Mouse (Mus musculus): ENCODE data around the gene Creld2. TPM values are rescaled to one million over a fixed set of nuclear protein-coding genes. Genes with fewer than 3 reads are reported as not detected.
"Not testable (repeated sequence)": the region's sequence is repeated elsewhere in the genome, so short reads cannot be mapped to it uniquely, and the experiment has no call there.

Creld2 gene
- polyA plus RNA-seq, 1 experiment, result 24.4 TPM

DNA sequence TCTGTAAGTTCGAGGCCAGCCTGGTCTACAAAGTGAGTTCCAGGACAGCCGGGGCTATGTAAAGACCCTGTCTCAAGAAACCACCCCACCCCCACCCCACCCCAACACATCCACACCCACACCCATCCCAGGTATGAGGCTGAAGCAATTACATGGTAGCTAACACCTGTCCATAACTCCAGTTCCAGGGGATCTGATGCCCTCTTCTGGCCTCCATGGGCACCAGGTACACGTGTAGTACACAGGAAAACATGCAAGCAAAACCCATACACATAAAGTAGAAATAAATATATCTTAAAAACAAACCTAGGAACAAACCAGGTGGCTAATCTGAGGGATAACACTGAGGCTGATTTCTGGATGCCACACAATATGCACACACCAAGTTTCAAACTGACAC lies 6.2 kb upstream of the Creld2 start:
- no peak overlapping the region for H3K27ac ChIP-seq (ENCODE audit: insufficient read depth, low read depth, low read length)
- no peak overlapping the region for H3K4me3 ChIP-seq (ENCODE audit: insufficient read depth, low read length)
- TF ChIP-seq POLR2A (IDR thresholded peaks at IDR 0.05; ENCODE audit: borderline replicate concordance, low read depth, low read length) (no peak), CTCF (IDR thresholded peaks at IDR 0.05; ENCODE audit: low read depth, low read length) (no peak)
- H3K4me1 ChIP-seq (ENCODE audit: control insufficient read depth, insufficient read depth, low read length), result peaks cover 15% of the 10 kb centered on the region

DNA sequence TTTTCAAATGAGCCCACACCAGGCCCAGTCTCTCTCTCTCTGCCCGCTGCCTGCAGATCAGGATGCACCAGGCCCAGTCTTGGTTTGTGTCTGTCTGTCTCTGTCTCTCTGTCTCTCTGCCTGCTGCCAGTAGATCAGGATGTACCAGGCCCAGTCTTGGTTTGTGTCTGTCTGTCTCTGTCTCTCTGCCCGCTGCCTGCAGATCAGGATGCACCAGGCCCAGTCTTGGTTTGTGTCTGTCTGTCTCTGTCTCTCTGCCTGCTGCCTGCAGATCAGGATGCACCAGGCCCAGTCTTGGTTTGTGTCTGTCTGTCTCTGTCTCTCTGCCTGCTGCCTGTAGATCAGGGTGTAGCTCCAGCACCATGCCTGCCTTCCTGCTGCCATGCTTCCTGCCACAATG lies 5.6 kb upstream of the Creld2 start:
- not testable (repeated sequence) for H3K27ac ChIP-seq (ENCODE audit: insufficient read depth, low read depth, low read length); H3K4me3 ChIP-seq (ENCODE audit: insufficient read depth, low read length)
- peaks cover 16% of the 10 kb centered on the region for H3K4me1 ChIP-seq (ENCODE audit: control insufficient read depth, insufficient read depth, low read length)

DNA sequence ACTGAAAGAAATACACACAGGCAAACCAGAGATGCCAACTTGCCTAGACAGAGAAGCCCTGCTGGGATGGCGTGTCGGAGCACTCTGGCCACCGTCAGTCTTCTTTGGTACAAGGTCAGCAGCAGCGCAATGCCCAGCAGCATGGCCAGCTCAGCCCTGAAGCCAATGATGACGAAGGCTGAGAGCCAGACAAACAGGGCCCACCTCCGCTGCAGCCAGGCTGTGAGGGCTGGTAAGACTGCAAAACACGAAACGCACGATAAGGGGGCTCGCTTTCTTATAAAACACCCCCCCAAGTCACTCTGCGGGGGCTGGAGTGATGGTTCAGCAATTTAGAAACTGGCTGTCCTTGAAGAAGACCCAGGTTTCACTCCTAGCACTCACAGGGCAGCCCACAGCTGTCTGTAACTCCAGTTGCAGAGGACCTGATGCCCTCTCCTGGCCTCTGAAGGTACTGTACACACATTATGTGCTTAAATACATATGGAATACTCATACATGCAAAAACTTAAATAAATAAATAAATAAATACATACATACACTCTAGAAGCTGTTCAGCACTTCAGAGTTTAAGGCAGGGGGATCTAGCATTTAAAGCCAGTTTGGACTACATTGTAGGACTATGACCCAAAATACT lies 4.9 kb upstream of the Creld2 start:
- Histone ChIP-seq H3K27ac (ENCODE audit: insufficient read depth, low read depth, low read length) (peak overlapping the region; percentile 63), H3K4me1 (ENCODE audit: control insufficient read depth, insufficient read depth, low read length) (peaks cover 16% of the 10 kb centered on the region), H3K4me3 (ENCODE audit: insufficient read depth, low read length) (no peak overlapping the region)
- no peak for TF ChIP-seq POLR2A (IDR thresholded peaks at IDR 0.05; ENCODE audit: borderline replicate concordance, low read depth, low read length)
- no peak for TF ChIP-seq CTCF (IDR thresholded peaks at IDR 0.05; ENCODE audit: low read depth, low read length)

DNA sequence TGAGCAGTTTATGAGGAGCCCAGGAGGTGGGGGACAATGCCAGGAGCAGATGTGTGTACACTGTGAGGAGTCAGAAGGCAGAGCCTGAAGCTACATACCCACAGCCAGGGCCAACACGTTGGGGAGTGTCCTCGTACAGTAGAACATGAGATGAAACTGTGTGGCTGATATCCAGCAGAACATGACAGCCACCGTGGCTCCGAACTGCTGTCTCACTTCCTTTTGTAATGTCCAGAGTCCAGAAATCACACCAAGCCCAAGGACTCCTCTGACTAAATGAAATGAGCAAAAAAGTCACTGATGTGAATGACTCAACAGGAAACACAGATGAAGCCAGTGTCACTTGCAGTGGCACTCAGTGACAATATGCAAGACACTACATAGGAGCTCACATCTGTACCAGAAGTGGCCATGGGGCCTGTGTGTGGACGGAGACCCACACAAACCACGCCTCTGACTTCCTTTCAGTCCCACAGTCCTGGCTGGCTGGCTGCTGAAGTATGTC lies 4.2 kb upstream of the Creld2 start:
- TF ChIP-seq CTCF (IDR thresholded peaks at IDR 0.05; ENCODE audit: low read depth, low read length) (no peak), POLR2A (IDR thresholded peaks at IDR 0.05; ENCODE audit: borderline replicate concordance, low read depth, low read length) (no peak)
- peaks cover 17% of the 10 kb centered on the region for H3K4me1 ChIP-seq (ENCODE audit: control insufficient read depth, insufficient read depth, low read length)
- H3K27ac ChIP-seq (ENCODE audit: insufficient read depth, low read depth, low read length), result peak overlapping the region; percentile 63
- no peak overlapping the region for H3K4me3 ChIP-seq (ENCODE audit: insufficient read depth, low read length)

- Histone ChIP-seq H3K27ac (ENCODE audit: insufficient read depth, low read depth, low read length) (no peak overlapping the region), H3K4me3 (ENCODE audit: insufficient read depth, low read length) (peak overlapping the region; percentile 67), H3K4me1 (ENCODE audit: control insufficient read depth, insufficient read depth, low read length) (peaks cover 20% of the 10 kb centered on the region)
- no peak for TF ChIP-seq POLR2A (IDR thresholded peaks at IDR 0.05; ENCODE audit: borderline replicate concordance, low read depth, low read length)
These were observed 459 bp downstream of the Creld2 start for GRCm38 (mm10) chr15:88819906-88820303.

DNA sequence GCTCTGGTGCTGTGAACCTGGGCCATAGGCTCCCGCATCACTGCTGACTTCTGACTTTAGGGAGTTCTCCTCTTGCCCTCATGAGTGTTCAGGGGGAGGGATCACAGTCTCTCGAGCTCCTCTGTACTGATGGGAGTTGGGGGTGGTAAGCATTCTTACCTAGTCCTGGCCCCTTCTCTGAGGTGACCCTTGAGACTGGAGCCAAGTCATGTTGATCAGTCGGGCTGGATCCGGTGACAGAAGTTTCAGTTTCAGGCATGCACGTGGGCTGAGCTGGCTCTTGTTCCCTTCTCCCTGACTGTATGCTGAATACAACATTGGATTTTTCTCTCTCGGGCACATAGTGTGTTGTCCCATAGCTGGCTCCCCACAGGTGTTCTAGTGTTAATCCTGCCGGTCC lies 2.0 kb downstream of the Creld2 start:
- Histone ChIP-seq H3K4me3 (ENCODE audit: insufficient read depth, low read length) (no peak overlapping the region), H3K27ac (ENCODE audit: insufficient read depth, low read depth, low read length) (no peak overlapping the region), H3K4me1 (ENCODE audit: control insufficient read depth, insufficient read depth, low read length) (peaks cover 10% of the 10 kb centered on the region)
- TF ChIP-seq CTCF (IDR thresholded peaks at IDR 0.05; ENCODE audit: low read depth, low read length), result no peak
- TF ChIP-seq POLR2A (IDR thresholded peaks at IDR 0.05; ENCODE audit: borderline replicate concordance, low read depth, low read length), result no peak

DNA sequence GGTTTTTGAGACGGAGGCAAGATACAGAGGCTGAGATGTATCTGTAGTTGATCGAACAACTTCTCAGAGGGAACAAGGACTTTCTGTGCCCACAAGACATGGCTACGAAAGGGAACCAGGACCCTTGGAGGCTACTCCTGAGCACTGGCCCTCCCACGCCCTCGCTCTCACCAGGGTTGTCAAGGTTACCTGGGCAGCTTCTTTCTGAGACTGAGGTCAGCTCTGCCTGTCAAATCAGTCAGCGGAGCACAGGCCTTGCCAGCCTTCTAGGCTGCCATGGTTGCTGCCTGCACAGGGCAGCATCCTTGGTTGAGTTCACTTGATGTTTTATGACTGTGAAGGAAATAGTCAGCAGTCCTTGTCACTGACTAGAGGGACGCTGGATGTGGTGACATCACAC lies 3.1 kb downstream of the Creld2 start:
- no peak overlapping the region for H3K4me3 ChIP-seq (ENCODE audit: insufficient read depth, low read length)
- H3K4me1 ChIP-seq (ENCODE audit: control insufficient read depth, insufficient read depth, low read length), result peaks cover 7% of the 10 kb centered on the region
- no peak overlapping the region for H3K27ac ChIP-seq (ENCODE audit: insufficient read depth, low read depth, low read length)
- TF ChIP-seq POLR2A (IDR thresholded peaks at IDR 0.05; ENCODE audit: borderline replicate concordance, low read depth, low read length) (no peak), CTCF (IDR thresholded peaks at IDR 0.05; ENCODE audit: low read depth, low read length) (no peak)

DNA sequence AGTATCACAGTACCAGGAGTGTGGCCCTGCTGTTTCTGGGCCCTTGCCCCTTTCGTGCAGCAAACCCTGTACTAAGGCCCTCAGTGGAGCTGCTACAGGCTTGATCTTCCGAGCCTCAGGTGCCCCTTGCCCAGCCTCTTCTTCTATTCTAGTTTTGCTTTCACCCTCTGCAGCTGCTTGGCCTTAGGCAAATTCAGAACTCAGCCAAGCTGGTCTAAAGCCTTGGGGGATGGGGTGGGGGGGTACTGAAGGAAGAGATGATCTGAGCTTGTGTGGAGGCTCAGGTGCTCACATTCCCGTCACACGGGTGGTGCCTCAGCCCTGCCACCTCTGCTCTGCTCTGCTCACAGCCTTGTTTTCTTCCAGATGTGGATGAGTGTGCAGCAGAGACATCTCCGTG lies 3.9 kb downstream of the Creld2 start:
- TF ChIP-seq CTCF (IDR thresholded peaks at IDR 0.05; ENCODE audit: low read depth, low read length) (no peak), POLR2A (IDR thresholded peaks at IDR 0.05; ENCODE audit: borderline replicate concordance, low read depth, low read length) (no peak)
- H3K4me1 ChIP-seq (ENCODE audit: control insufficient read depth, insufficient read depth, low read length), result peaks cover 5% of the 10 kb centered on the region
- no peak overlapping the region for H3K4me3 ChIP-seq (ENCODE audit: insufficient read depth, low read length)
- no peak overlapping the region for H3K27ac ChIP-seq (ENCODE audit: insufficient read depth, low read depth, low read length)

- Histone ChIP-seq H3K27ac (ENCODE audit: insufficient read depth, low read depth, low read length) (no peak overlapping the region), H3K4me3 (ENCODE audit: insufficient read depth, low read length) (no peak overlapping the region), H3K4me1 (ENCODE audit: control insufficient read depth, insufficient read depth, low read length) (no peaks in the 10 kb centered on the region)
- TF ChIP-seq POLR2A (IDR thresholded peaks at IDR 0.05; ENCODE audit: borderline replicate concordance, low read depth, low read length) (no peak), CTCF (IDR thresholded peaks at IDR 0.05; ENCODE audit: low read depth, low read length) (no peak)
These were observed 8.0 kb downstream of the Creld2 start for GRCm38 (mm10) chr15:88827466-88827865.

GRCm38 (mm10) chr15:88827991-88828799 lies 8.7 kb downstream of the Creld2 start:
- no peaks in the 10 kb centered on the region for H3K4me1 ChIP-seq (ENCODE audit: control insufficient read depth, insufficient read depth, low read length)
- no peak overlapping the region for H3K27ac ChIP-seq (ENCODE audit: insufficient read depth, low read depth, low read length)
- TF ChIP-seq CTCF (IDR thresholded peaks at IDR 0.05; ENCODE audit: low read depth, low read length) (no peak; the same call in 1 of the 2 replicates), POLR2A (IDR thresholded peaks at IDR 0.05; ENCODE audit: borderline replicate concordance, low read depth, low read length) (no peak)
- H3K4me3 ChIP-seq (ENCODE audit: insufficient read depth, low read length), result no peak overlapping the region
